ENCODE assay signal across 12 mouse cellular contexts in genomic region chr6:38916571-38916970, GRCm38 (mm10).
"Had no signal": no experiment of that assay in that cellular context is flagged by ENCODE, and none has a peak within 500 bp of the region (broad histone marks: within the 10 kb centered on the region; RNA-seq: fewer than 3 reads in every experiment).

No protein-coding gene starts in this region.

- H3K4me3 ChIP-seq: kidney, embryonic 15.5 days; layer of hippocampus, adult 2 months; limb, embryonic 12.5 days; lung, embryonic 15.5 days; midbrain, embryonic 10.5 days; midbrain, embryonic 15.5 days had no signal

- H3K9me3 ChIP-seq: kidney, embryonic 15.5 days; limb, embryonic 12.5 days; lung, embryonic 15.5 days; midbrain, embryonic 10.5 days; midbrain, embryonic 15.5 days had no signal

- H3K36me3 ChIP-seq: kidney, embryonic 15.5 days; limb, embryonic 12.5 days; lung, embryonic 15.5 days; midbrain, embryonic 10.5 days; midbrain, embryonic 15.5 days had no signal

- H3K4me2 ChIP-seq: kidney, embryonic 15.5 days; limb, embryonic 12.5 days; lung, embryonic 15.5 days; midbrain, embryonic 15.5 days had no signal

- H3K9ac ChIP-seq: kidney, embryonic 15.5 days; limb, embryonic 12.5 days; lung, embryonic 15.5 days; midbrain, embryonic 15.5 days had no signal

- ATAC-seq: intestine, embryonic 16.5 days; midbrain, embryonic 15.5 days had no signal

- H3K27me3 ChIP-seq: kidney, embryonic 15.5 days; lung, embryonic 15.5 days; midbrain, embryonic 15.5 days had no signal

- H3K27ac ChIP-seq: layer of hippocampus, adult 2 months; limb, embryonic 12.5 days; midbrain, embryonic 15.5 days; stomach, postnatal 0 days had no signal

- DNase-seq: kidney, adult 2 months; kidney, postnatal 36 days; right cerebral cortex, postnatal 14 days; thymus, postnatal 4 days had no signal
